Mouse (Mus musculus) brain, embryonic 14.5 days (tissue): ENCODE results near the gene Cdt1.

ENCODE experiments used
- CTCF ChIP-seq: fragments of 200-500 bp; IDR thresholded peaks from 2 replicates; pipeline ENCODE4 v1.5.1; 2012; ENCODE audit warnings: inconsistent platforms, mild to moderate bottlenecking, moderate library complexity, borderline replicate concordance; ENCODE audit not compliant: insufficient read depth, insufficient read length; ENCODE audit errors: extremely low read depth
- POLR2A ChIP-seq: fragments of 200-500 bp; IDR thresholded peaks from 2 replicates; pipeline ENCODE4 v1.6.1; 2012; ENCODE audit warnings: mild to moderate bottlenecking, inconsistent platforms, borderline replicate concordance; ENCODE audit not compliant: poor library complexity, insufficient read depth, insufficient read length, severe bottlenecking; ENCODE audit errors: extremely low read depth

DNA sequence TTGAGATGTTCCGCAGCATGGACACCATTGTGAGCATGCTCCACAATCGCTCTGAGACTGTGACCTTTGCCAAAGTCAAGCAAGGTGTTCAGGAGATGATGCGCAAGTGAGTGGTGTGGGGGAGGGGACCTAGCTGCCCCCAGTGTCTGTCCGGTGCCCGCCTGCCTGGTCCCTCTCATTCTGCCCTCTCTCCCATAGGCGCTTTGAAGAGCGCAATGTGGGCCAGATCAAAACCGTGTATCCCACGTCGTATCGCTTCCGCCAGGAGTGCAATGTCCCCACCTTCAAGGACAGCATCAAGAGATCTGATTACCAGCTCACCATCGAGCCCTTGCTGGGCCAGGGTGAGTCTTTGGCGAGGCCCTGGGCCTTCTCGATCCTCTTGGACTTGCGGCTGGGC lies 2.2 kb downstream of the Cdt1 start:
- TF ChIP-seq CTCF (no peak), POLR2A (no peak)
